Mouse (Mus musculus) cerebellum, adult 2 months (tissue): ENCODE measurements around the gene Cabp7.

Source experiments
- CTCF ChIP-seq: fragments of 200-500 bp; IDR thresholded peaks from 2 replicates; pipeline ENCODE4 v1.5.1; 2011; ENCODE audit warnings: low read depth, mild to moderate bottlenecking, control low read depth, low read length, moderate library complexity, borderline replicate concordance; ENCODE audit not compliant: insufficient read depth
- POLR2A ChIP-seq: fragments of 200-500 bp; IDR thresholded peaks from 2 replicates; pipeline ENCODE4 v1.6.1; 2011; ENCODE audit warnings: low read length, control low read depth, borderline replicate concordance; ENCODE audit not compliant: insufficient read depth

- TF ChIP-seq POLR2A (no peak), CTCF (no peak)
Observed at GRCm38 (mm10) chr11:4761991-4762390, 15.4 kb upstream of the Cabp7 start.
